In genomic region chr3:146072780-146073179, GRCm38 (mm10) we compare ENCODE assay signal across 8 mouse cellular contexts. TPM values are rescaled to one million over a fixed set of nuclear protein-coding genes. Genes with fewer than 3 reads are reported as not detected.
DNase-seq lines count a peak whose midpoint lies in the region; ATAC-seq and TF ChIP-seq lines count a peak whose summit lies in the region.

No protein-coding gene starts in this region.

- 74% methylated on average over 7 of the region's 7 CpGs for WGBS in embryonic facial prominence, embryonic 11.5 days
- 75% methylated on average over 7 of the region's 7 CpGs for WGBS in embryonic facial prominence, embryonic 10.5 days
- 65% methylated on average over 7 of the region's 7 CpGs for WGBS in lung, embryonic 14.5 days
- WGBS in lung, adult 2 months = 59% methylated on average over 7 of the region's 7 CpGs

- no peak overlapping the region for H3K4me2 ChIP-seq in embryonic facial prominence, embryonic 11.5 days (ENCODE audit: low read depth, low read length)
- no peak overlapping the region for H3K4me2 ChIP-seq in lung, embryonic 14.5 days

- no peak overlapping the region for H3K9ac ChIP-seq in embryonic facial prominence, embryonic 11.5 days (replicated peaks; ENCODE audit: low read length)
- H3K9ac ChIP-seq in lung, embryonic 14.5 days = no peak overlapping the region

- peak; percentile 58 for TF ChIP-seq CTCF in lung, embryonic 14.5 days (IDR thresholded peaks at IDR 0.05; ENCODE audit: low read depth)
- TF ChIP-seq CTCF in lung, adult 2 months (IDR thresholded peaks at IDR 0.05; ENCODE audit: insufficient read depth, low read length) = no peak

- no peaks in the 10 kb centered on the region for H3K9me3 ChIP-seq in embryonic facial prominence, embryonic 11.5 days (replicated peaks; ENCODE audit: control insufficient read depth, low read length)
- H3K9me3 ChIP-seq in embryonic facial prominence, embryonic 10.5 days = no peaks in the 10 kb centered on the region
- no peaks in the 10 kb centered on the region for H3K9me3 ChIP-seq in lung, embryonic 14.5 days (ENCODE audit: low read depth, low read length)

- H3K27me3 ChIP-seq in embryonic facial prominence, embryonic 11.5 days (ENCODE audit: control insufficient read depth, insufficient read depth, low read length) = no peaks in the 10 kb centered on the region
- no peaks in the 10 kb centered on the region for H3K27me3 ChIP-seq in embryonic facial prominence, embryonic 10.5 days (replicated peaks; ENCODE audit: low read depth, poor library complexity, severe bottlenecking)
- H3K27me3 ChIP-seq in lung, embryonic 14.5 days (ENCODE audit: insufficient read depth, low read length) = no peaks in the 10 kb centered on the region

- H3K27ac ChIP-seq in embryonic facial prominence, embryonic 11.5 days (replicated peaks; ENCODE audit: low read depth, low read length) = no peak overlapping the region
- no peak overlapping the region for H3K27ac ChIP-seq in embryonic facial prominence, embryonic 10.5 days (replicated peaks)
- H3K27ac ChIP-seq in lung, embryonic 14.5 days (ENCODE audit: low read depth) = no peak overlapping the region

- TF ChIP-seq POLR2A in lung, adult 2 months (IDR thresholded peaks at IDR 0.05; ENCODE audit: borderline replicate concordance, extremely low read depth, low read depth, low read length) = no peak

- peak; percentile 75 for DNase-seq in embryonic facial prominence, embryonic 11.5 days (ENCODE audit: low spot score)
- DNase-seq in embryonic facial prominence, embryonic 10.5 days (ENCODE audit: low spot score) = no peak
- DNase-seq in lung, embryonic 14.5 days = peak; percentile 80
- DNase-seq in lung, adult 2 months = no peak
- peak; percentile 47 for DNase-seq in adipocyte (ENCODE audit: low spot score)
- DNase-seq in lung, postnatal 25 days (ENCODE audit: low spot score) = peak; percentile 32
- DNase-seq in urinary bladder, postnatal 4 days (ENCODE audit: low spot score in 2 of 2) = no peak
- DNase-seq in thymus, postnatal 25 days = no peak

- H3K4me3 ChIP-seq in embryonic facial prominence, embryonic 11.5 days (ENCODE audit: low read depth, low read length) = no peak overlapping the region
- H3K4me3 ChIP-seq in embryonic facial prominence, embryonic 10.5 days = no peak overlapping the region
- no peak overlapping the region for H3K4me3 ChIP-seq in lung, embryonic 14.5 days (ENCODE audit: low read depth, low read length)
- H3K4me3 ChIP-seq in lung, adult 2 months (replicated peaks; ENCODE audit: extremely low read depth, low read depth, low read length) = no peak overlapping the region

- no peaks in the 10 kb centered on the region for H3K36me3 ChIP-seq in embryonic facial prominence, embryonic 11.5 days (replicated peaks; ENCODE audit: control insufficient read depth, insufficient read depth, low read depth, low read length)
- no peaks in the 10 kb centered on the region for H3K36me3 ChIP-seq in embryonic facial prominence, embryonic 10.5 days (replicated peaks)
- no peaks in the 10 kb centered on the region for H3K36me3 ChIP-seq in lung, embryonic 14.5 days (ENCODE audit: insufficient read depth)

- ATAC-seq in embryonic facial prominence, embryonic 11.5 days (replicated peaks; ENCODE audit: insufficient number of reproducible peaks, low FRiP score, low TSS enrichment, low read depth) = no peak
- ATAC-seq in lung, embryonic 14.5 days (ENCODE audit: insufficient read depth) = no peak

- no peaks in the 10 kb centered on the region for H3K4me1 ChIP-seq in embryonic facial prominence, embryonic 11.5 days (ENCODE audit: control insufficient read depth, insufficient read depth, low read length)
- H3K4me1 ChIP-seq in embryonic facial prominence, embryonic 10.5 days = no peaks in the 10 kb centered on the region
- no peaks in the 10 kb centered on the region for H3K4me1 ChIP-seq in lung, embryonic 14.5 days (ENCODE audit: insufficient read depth)
- no peaks in the 10 kb centered on the region for H3K4me1 ChIP-seq in lung, adult 2 months (ENCODE audit: control insufficient read depth, insufficient read depth, low read length)

RNA-seq across cellular contexts. Expression of gene Wdr63, which starts 35.1 kb away (rescaled TPM):
- 0.50 TPM in 1 of 2 replicates, not detected in the other for polyA plus RNA-seq in embryonic facial prominence, embryonic 11.5 days (2014; fragmentation: Nextera tagmentation; extraction: Ambion mirVana)
- 0.24 and 0.40 TPM in 2 replicates for polyA plus RNA-seq in embryonic facial prominence, embryonic 10.5 days (2016; fragmentation: Nextera tagmentation; extraction: Ambion mirVana)
- 0.12 TPM in 1 of 2 replicates, not detected in the other for polyA plus RNA-seq in lung, embryonic 14.5 days (2014; fragmentation: Nextera tagmentation; extraction: Ambion mirVana)
- polyA plus RNA-seq in lung, adult 2 months (2012; rRNA removed) = 4.5 and 7.1 TPM in 2 replicates

RNA-seq across cellular contexts. Expression of gene Mcoln3, which starts 44.5 kb away (rescaled TPM):
- 8.6 and 9.2 TPM in 2 replicates for polyA plus RNA-seq in embryonic facial prominence, embryonic 11.5 days (2014; fragmentation: Nextera tagmentation; extraction: Ambion mirVana)
- 8.7 and 8.8 TPM in 2 replicates for polyA plus RNA-seq in embryonic facial prominence, embryonic 10.5 days (2016; fragmentation: Nextera tagmentation; extraction: Ambion mirVana)
- polyA plus RNA-seq in lung, embryonic 14.5 days (2014; fragmentation: Nextera tagmentation; extraction: Ambion mirVana) = 0.61 and 1.0 TPM in 2 replicates
- polyA plus RNA-seq in lung, adult 2 months (2012; rRNA removed) = 9.0 and 12.3 TPM in 2 replicates

Comparison
In these comparisons a context has a peak if more than half of its experiments do, and no peak if none do; other contexts are left out.
1. DNase-seq: peak in embryonic facial prominence, embryonic 11.5 days (single experiment), lung, embryonic 14.5 days (single experiment), adipocyte (single experiment) and lung, postnatal 25 days (single experiment); none in embryonic facial prominence, embryonic 10.5 days (single experiment), lung, adult 2 months (single experiment), urinary bladder, postnatal 4 days (0 of 2) and thymus, postnatal 25 days (single experiment).